Mouse (Mus musculus): Measurements from ENCODE around the gene Rassf3. TPM values are rescaled to one million over a fixed set of nuclear protein-coding genes. Genes with fewer than 3 reads are reported as not detected.

Rassf3 gene
- polyA plus RNA-seq, 1 experiment = 2.0 TPM

DNA sequence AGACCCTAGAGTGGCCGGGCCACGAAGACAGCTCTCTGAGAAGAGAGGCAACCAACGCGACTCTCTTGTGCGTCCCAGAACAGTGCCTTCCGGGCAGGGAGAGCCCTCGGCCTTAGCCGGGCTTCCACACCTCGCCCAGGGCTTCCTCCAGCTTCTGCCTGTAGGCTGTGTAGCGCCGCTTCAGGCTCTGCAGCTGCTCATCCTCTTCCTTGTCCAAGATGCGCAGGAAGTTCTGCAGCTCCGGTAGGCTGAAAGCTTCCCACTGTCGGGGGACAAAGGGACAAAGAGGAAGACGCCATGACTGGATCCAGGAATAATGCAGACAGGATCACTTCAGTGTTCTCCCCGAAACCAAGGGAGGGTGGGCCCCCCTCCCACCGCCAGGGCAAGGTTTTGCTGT is 63.3 kb downstream of the Rassf3 start:
- Histone ChIP-seq H3K4me3 (ENCODE audit: control insufficient read depth, low read depth, low read length) (no peak overlapping the region), H3K27me3 (ENCODE audit: control insufficient read depth, insufficient read depth, low read length) (no peaks in the 10 kb centered on the region), H3K36me3 (ENCODE audit: control insufficient read depth, insufficient read depth, low read length) (no peaks in the 10 kb centered on the region), H3K27ac (ENCODE audit: control insufficient read depth, insufficient read depth, low read depth, low read length) (no peak overlapping the region), H3K4me1 (ENCODE audit: control insufficient read depth, insufficient read depth, low read length) (no peaks in the 10 kb centered on the region)
- TF ChIP-seq POLR2A (IDR thresholded peaks at IDR 0.05; ENCODE audit: control insufficient read depth, low read depth, low read length) (no peak), CTCF (IDR thresholded peaks at IDR 0.05; ENCODE audit: control insufficient read depth, insufficient read depth, insufficient replicate concordance, low read depth, low read length) (no peak)

GRCm38 (mm10) chr10:121411721-121412455 is 64.3 kb downstream of the Rassf3 start:
- Histone ChIP-seq H3K4me3 (ENCODE audit: control insufficient read depth, low read depth, low read length) (no peak overlapping the region), H3K27me3 (ENCODE audit: control insufficient read depth, insufficient read depth, low read length) (no peaks in the 10 kb centered on the region), H3K36me3 (ENCODE audit: control insufficient read depth, insufficient read depth, low read length) (no peaks in the 10 kb centered on the region), H3K4me1 (ENCODE audit: control insufficient read depth, insufficient read depth, low read length) (no peaks in the 10 kb centered on the region), H3K27ac (ENCODE audit: control insufficient read depth, insufficient read depth, low read depth, low read length) (no peak overlapping the region)
- TF ChIP-seq CTCF (IDR thresholded peaks at IDR 0.05; ENCODE audit: control insufficient read depth, insufficient read depth, insufficient replicate concordance, low read depth, low read length) (no peak), POLR2A (IDR thresholded peaks at IDR 0.05; ENCODE audit: control insufficient read depth, low read depth, low read length) (no peak)

GRCm38 (mm10) chr10:121409717-121410116 is 66.4 kb downstream of the Rassf3 start:
- Histone ChIP-seq H3K36me3 (ENCODE audit: control insufficient read depth, insufficient read depth, low read length) (no peaks in the 10 kb centered on the region), H3K4me3 (ENCODE audit: control insufficient read depth, low read depth, low read length) (no peak overlapping the region), H3K27ac (ENCODE audit: control insufficient read depth, insufficient read depth, low read depth, low read length) (no peak overlapping the region), H3K4me1 (ENCODE audit: control insufficient read depth, insufficient read depth, low read length) (no peaks in the 10 kb centered on the region), H3K27me3 (ENCODE audit: control insufficient read depth, insufficient read depth, low read length) (no peaks in the 10 kb centered on the region)
- peak; percentile 56 for TF ChIP-seq CTCF (IDR thresholded peaks at IDR 0.05; ENCODE audit: control insufficient read depth, insufficient read depth, insufficient replicate concordance, low read depth, low read length)
- no peak for TF ChIP-seq POLR2A (IDR thresholded peaks at IDR 0.05; ENCODE audit: control insufficient read depth, low read depth, low read length)

DNA sequence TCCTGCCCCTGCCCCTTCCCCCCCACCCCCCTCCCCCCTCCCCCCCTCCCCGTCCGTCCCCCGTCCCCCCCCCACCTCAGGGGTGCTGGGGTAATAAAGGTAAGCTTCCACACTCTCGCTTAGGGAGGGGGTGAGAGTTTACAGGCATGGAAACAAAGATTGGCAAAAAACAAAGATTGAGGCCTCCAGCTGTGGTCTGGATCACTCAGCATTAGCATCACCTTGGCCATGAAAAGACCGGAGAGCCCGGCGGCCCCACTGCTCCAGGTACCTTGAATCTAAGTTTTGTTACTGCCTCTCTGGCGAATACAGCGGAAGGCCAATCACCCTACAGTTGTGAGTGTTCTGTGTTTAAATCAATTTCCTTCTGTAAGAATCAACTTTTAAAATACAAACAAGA is 72.2 kb downstream of the Rassf3 start:
- H3K27ac ChIP-seq (ENCODE audit: control insufficient read depth, insufficient read depth, low read depth, low read length) = no peak overlapping the region
- no peaks in the 10 kb centered on the region for H3K36me3 ChIP-seq (ENCODE audit: control insufficient read depth, insufficient read depth, low read length)
- H3K27me3 ChIP-seq (ENCODE audit: control insufficient read depth, insufficient read depth, low read length) = no peaks in the 10 kb centered on the region
- no peak overlapping the region for H3K4me3 ChIP-seq (ENCODE audit: control insufficient read depth, low read depth, low read length)
- no peak for TF ChIP-seq CTCF (IDR thresholded peaks at IDR 0.05; ENCODE audit: control insufficient read depth, insufficient read depth, insufficient replicate concordance, low read depth, low read length)
- no peak for TF ChIP-seq POLR2A (IDR thresholded peaks at IDR 0.05; ENCODE audit: control insufficient read depth, low read depth, low read length)
- no peaks in the 10 kb centered on the region for H3K4me1 ChIP-seq (ENCODE audit: control insufficient read depth, insufficient read depth, low read length)

DNA sequence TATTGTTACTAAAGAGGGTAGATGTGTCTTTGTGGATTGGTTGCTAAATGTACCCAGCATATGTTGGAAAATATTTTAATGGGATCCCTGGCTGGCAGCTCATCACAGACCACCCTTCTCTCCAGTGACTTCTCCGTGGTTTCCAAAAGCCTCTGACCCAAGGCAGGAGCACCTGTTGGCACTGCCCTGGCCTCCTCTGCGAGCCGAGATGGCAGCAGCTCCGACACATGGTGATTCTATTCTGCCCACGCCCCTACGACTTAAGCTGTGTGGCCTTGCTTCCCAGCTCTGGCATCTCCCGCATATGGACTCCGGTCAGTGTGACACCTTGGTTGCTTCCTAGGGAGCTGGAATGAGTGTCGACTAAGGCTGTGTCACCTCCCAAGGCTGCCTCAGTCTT is 73.0 kb downstream of the Rassf3 start:
- Histone ChIP-seq H3K4me1 (ENCODE audit: control insufficient read depth, insufficient read depth, low read length) (no peaks in the 10 kb centered on the region), H3K27ac (ENCODE audit: control insufficient read depth, insufficient read depth, low read depth, low read length) (no peak overlapping the region), H3K36me3 (ENCODE audit: control insufficient read depth, insufficient read depth, low read length) (no peaks in the 10 kb centered on the region), H3K27me3 (ENCODE audit: control insufficient read depth, insufficient read depth, low read length) (no peaks in the 10 kb centered on the region), H3K4me3 (ENCODE audit: control insufficient read depth, low read depth, low read length) (no peak overlapping the region)
- no peak for TF ChIP-seq CTCF (IDR thresholded peaks at IDR 0.05; ENCODE audit: control insufficient read depth, insufficient read depth, insufficient replicate concordance, low read depth, low read length)
- no peak for TF ChIP-seq POLR2A (IDR thresholded peaks at IDR 0.05; ENCODE audit: control insufficient read depth, low read depth, low read length)

DNA sequence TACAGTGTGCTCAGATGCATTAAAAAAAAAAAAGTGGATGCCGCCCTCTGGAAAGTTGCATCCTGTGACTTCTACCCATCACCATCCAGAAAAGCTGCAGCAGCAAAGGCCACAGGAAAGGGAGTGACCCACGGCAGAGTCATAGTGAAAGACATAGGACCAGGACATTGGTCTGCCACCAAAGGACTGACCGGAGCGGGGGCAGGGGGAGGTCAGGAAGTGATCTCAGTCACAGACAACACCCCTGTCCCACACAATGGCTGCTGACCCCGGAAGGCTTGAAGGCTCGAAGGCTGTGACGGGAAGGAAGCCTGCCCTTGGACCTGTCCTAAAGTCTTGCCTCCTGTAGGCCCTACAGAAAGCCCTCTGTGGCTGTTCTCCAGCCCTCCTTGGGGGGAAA is 75.1 kb downstream of the Rassf3 start:
- no peak overlapping the region for H3K27ac ChIP-seq (ENCODE audit: control insufficient read depth, insufficient read depth, low read depth, low read length)

GRCm38 (mm10) chr10:121398599-121398998 is 77.5 kb downstream of the Rassf3 start:
- H3K27me3 ChIP-seq (ENCODE audit: control insufficient read depth, insufficient read depth, low read length) = no peaks in the 10 kb centered on the region
- TF ChIP-seq POLR2A (IDR thresholded peaks at IDR 0.05; ENCODE audit: control insufficient read depth, low read depth, low read length) (no peak), CTCF (IDR thresholded peaks at IDR 0.05; ENCODE audit: control insufficient read depth, insufficient read depth, insufficient replicate concordance, low read depth, low read length) (no peak)
- H3K4me3 ChIP-seq (ENCODE audit: control insufficient read depth, low read depth, low read length) = no peak overlapping the region
- H3K27ac ChIP-seq (ENCODE audit: control insufficient read depth, insufficient read depth, low read depth, low read length) = no peak overlapping the region
- no peaks in the 10 kb centered on the region for H3K36me3 ChIP-seq (ENCODE audit: control insufficient read depth, insufficient read depth, low read length)
- H3K4me1 ChIP-seq (ENCODE audit: control insufficient read depth, insufficient read depth, low read length) = no peaks in the 10 kb centered on the region

More for the DNA sequence above, 75.1 kb downstream of the Rassf3 start:
- Histone ChIP-seq H3K4me1 (ENCODE audit: control insufficient read depth, insufficient read depth, low read length) (no peaks in the 10 kb centered on the region), H3K36me3 (ENCODE audit: control insufficient read depth, insufficient read depth, low read length) (no peaks in the 10 kb centered on the region), H3K4me3 (ENCODE audit: control insufficient read depth, low read depth, low read length) (no peak overlapping the region), H3K27me3 (ENCODE audit: control insufficient read depth, insufficient read depth, low read length) (no peaks in the 10 kb centered on the region)
- no peak for TF ChIP-seq POLR2A (IDR thresholded peaks at IDR 0.05; ENCODE audit: control insufficient read depth, low read depth, low read length)
- TF ChIP-seq CTCF (IDR thresholded peaks at IDR 0.05; ENCODE audit: control insufficient read depth, insufficient read depth, insufficient replicate concordance, low read depth, low read length) = no peak
